Mouse (Mus musculus) heart, embryonic 13.5 days (tissue): ENCODE measurements around the gene Ndufb4. TPM values are rescaled to one million over a fixed set of nuclear protein-coding genes. Genes with fewer than 3 reads are reported as not detected.
"Not testable (repeated sequence)": the region's sequence is repeated elsewhere in the genome, so short reads cannot be mapped to it uniquely, and the experiment has no call there.

Experiments used
- ATAC-seq: fragments of 200-750 bp; cut with Nextera tagmentation; 2 replicates; pipeline ENCODE4 v1.8.0; 2017; ENCODE audit warnings: moderate TSS enrichment; ENCODE audit not compliant: insufficient number of reproducible peaks, low FRiP score, low TSS enrichment; ENCODE audit errors: extremely low read depth
- H3K27ac ChIP-seq: fragments of 300-500 bp; sonication (generic); replicated peaks from 2 replicates; pipeline ENCODE4 v1.5.1; 2015; ENCODE audit warnings: moderate library complexity, mild to moderate bottlenecking, inconsistent platforms
- H3K27me3 ChIP-seq: fragments of 300-500 bp; sonication (generic); replicated peaks from 2 replicates; pipeline ENCODE4 v1.6.1; 2015; ENCODE audit warnings: mild to moderate bottlenecking, inconsistent platforms
- H3K36me3 ChIP-seq: fragments of 300-500 bp; sonication (generic); 2 replicates; pipeline ENCODE4 v1.6.1; 2015; ENCODE audit warnings: mild to moderate bottlenecking, inconsistent platforms
- H3K4me1 ChIP-seq: fragments of 300-500 bp; sonication (generic); 2 replicates; pipeline ENCODE4 v1.6.1; 2015; ENCODE audit warnings: inconsistent platforms
- H3K4me2 ChIP-seq: fragments of 300-500 bp; sonication (generic); 2 replicates; pipeline ENCODE4 v1.6.1; 2015; ENCODE audit warnings: inconsistent platforms, mild to moderate bottlenecking, moderate library complexity
- H3K4me3 ChIP-seq: fragments of 300-500 bp; sonication (generic); 2 replicates; pipeline ENCODE4 v1.5.1; 2015; ENCODE audit warnings: moderate library complexity, mild to moderate bottlenecking, inconsistent platforms
- H3K9ac ChIP-seq: fragments of 300-500 bp; sonication (generic); 2 replicates; pipeline ENCODE4 v1.6.1; 2015; ENCODE audit warnings: inconsistent platforms, mild to moderate bottlenecking, moderate library complexity
- H3K9me3 ChIP-seq: fragments of 300-500 bp; sonication (generic); 2 replicates; pipeline ENCODE4 v1.6.1; 2016; ENCODE audit warnings: inconsistent platforms
- WGBS: fragments of 180-500 bp; shearing (Covaris S2); methylation state at CpG from one replicate; pipeline ENCODE4 v1.1.7; 2015; ENCODE audit warnings: mixed read lengths; 5-methylcytosine and 5-hydroxymethylcytosine counted together
- polyA plus RNA-seq: library from polyadenylated mRNA; unstranded; fragments of >200 nt; fragmentation: Nextera tagmentation; extraction: Ambion mirVana; gene quantifications from 2 replicates; pipeline ENCODE4 v1.2.1, GENCODE M21; 2015

Ndufb4 gene
- polyA plus RNA-seq, 1 experiment from 2014 or later = 69.4 TPM

GRCm38 (mm10) chr16:37652654-37653053 is 1.6 kb downstream of the Ndufb4 start:
- Histone ChIP-seq H3K36me3 (peaks cover 28% of the 10 kb centered on the region), H3K4me3 (peak overlapping the region; percentile 74), H3K27ac (no peak overlapping the region), H3K27me3 (no peaks in the 10 kb centered on the region), H3K9ac (peak overlapping the region; percentile 92), H3K4me1 (peaks cover 43% of the 10 kb centered on the region), H3K9me3 (no peaks in the 10 kb centered on the region), H3K4me2 (peak overlapping the region; percentile 79)
- 77% methylated on average over 5 of the region's 5 CpGs for WGBS
- no peak for ATAC-seq

GRCm38 (mm10) chr16:37651467-37651866 is 2.8 kb downstream of the Ndufb4 start:
- no peaks in the 10 kb centered on the region for H3K9me3 ChIP-seq
- H3K27me3 ChIP-seq = no peaks in the 10 kb centered on the region
- H3K4me1 ChIP-seq = peaks cover 34% of the 10 kb centered on the region
- 0 out of 2 replicates have a peak overlapping the region, but pooled peaks have one; percentile 9 for H3K4me2 ChIP-seq
- H3K9ac ChIP-seq = no peak overlapping the region
- peaks cover 40% of the 10 kb centered on the region for H3K36me3 ChIP-seq
- no peak for ATAC-seq
- 61% methylated on average over 5 of the region's 5 CpGs for WGBS
- no peak overlapping the region for H3K4me3 ChIP-seq
- 0 out of 2 replicates have a peak overlapping the region, but pooled peaks have one; percentile 30 for H3K27ac ChIP-seq

GRCm38 (mm10) chr16:37649068-37649467 is 5.2 kb downstream of the Ndufb4 start:
- Histone ChIP-seq H3K36me3 (peaks cover 61% of the 10 kb centered on the region), H3K27me3 (no peaks in the 10 kb centered on the region), H3K4me1 (peaks cover 24% of the 10 kb centered on the region), H3K4me3 (no peak overlapping the region), H3K4me2 (no peak overlapping the region), H3K27ac (no peak overlapping the region), H3K9me3 (no peaks in the 10 kb centered on the region), H3K9ac (no peak overlapping the region)
- no peak for ATAC-seq
- WGBS = 83% methylated on average over 5 of the region's 5 CpGs

GRCm38 (mm10) chr16:37647936-37648335 is 6.3 kb downstream of the Ndufb4 start:
- Histone ChIP-seq H3K4me3 (no peak overlapping the region), H3K9ac (no peak overlapping the region), H3K27me3 (no peaks in the 10 kb centered on the region), H3K27ac (no peak overlapping the region), H3K36me3 (peaks cover 61% of the 10 kb centered on the region), H3K4me2 (no peak overlapping the region), H3K4me1 (peaks cover 18% of the 10 kb centered on the region), H3K9me3 (no peaks in the 10 kb centered on the region)
- no peak for ATAC-seq
- WGBS = 80% methylated on average over 8 of the region's 8 CpGs

GRCm38 (mm10) chr16:37647067-37647466 is 7.2 kb downstream of the Ndufb4 start:
- peaks cover 58% of the 10 kb centered on the region for H3K36me3 ChIP-seq
- no peak overlapping the region for H3K27ac ChIP-seq
- 88% methylated on average over 16 of the region's 16 CpGs for WGBS
- H3K4me2 ChIP-seq = no peak overlapping the region
- H3K9ac ChIP-seq = no peak overlapping the region
- no peaks in the 10 kb centered on the region for H3K9me3 ChIP-seq
- ATAC-seq = no peak
- no peaks in the 10 kb centered on the region for H3K27me3 ChIP-seq
- H3K4me1 ChIP-seq = peaks cover 10% of the 10 kb centered on the region
- no peak overlapping the region for H3K4me3 ChIP-seq

GRCm38 (mm10) chr16:37645799-37646198 is 8.5 kb downstream of the Ndufb4 start:
- ATAC-seq = no peak
- 82% methylated on average over 3 of the region's 3 CpGs for WGBS
- peaks cover 50% of the 10 kb centered on the region for H3K36me3 ChIP-seq
- H3K4me1 ChIP-seq = no peaks in the 10 kb centered on the region; the same call in 1 of the 2 replicates
- H3K27me3 ChIP-seq = no peaks in the 10 kb centered on the region
- no peak overlapping the region for H3K4me3 ChIP-seq
- no peak overlapping the region for H3K9ac ChIP-seq
- H3K4me2 ChIP-seq = no peak overlapping the region
- H3K27ac ChIP-seq = no peak overlapping the region
- no peaks in the 10 kb centered on the region for H3K9me3 ChIP-seq

GRCm38 (mm10) chr16:37645211-37645610 is 9.0 kb downstream of the Ndufb4 start:
- H3K9me3 ChIP-seq = no peaks in the 10 kb centered on the region
- H3K4me3 ChIP-seq = no peak overlapping the region
- no peak for ATAC-seq
- H3K9ac ChIP-seq = no peak overlapping the region
- H3K4me2 ChIP-seq = no peak overlapping the region
- no peaks in the 10 kb centered on the region; the same call in 1 of the 2 replicates for H3K4me1 ChIP-seq
- WGBS = 86% methylated on average over 8 of the region's 8 CpGs
- H3K27ac ChIP-seq = no peak overlapping the region
- no peaks in the 10 kb centered on the region for H3K27me3 ChIP-seq
- peaks cover 45% of the 10 kb centered on the region for H3K36me3 ChIP-seq

- 80% methylated on average over 5 of the region's 5 CpGs for WGBS
- ATAC-seq = no peak
- H3K27ac ChIP-seq = no peak overlapping the region
- H3K9ac ChIP-seq = no peak overlapping the region
- H3K9me3 ChIP-seq = no peaks in the 10 kb centered on the region
- no peaks in the 10 kb centered on the region for H3K27me3 ChIP-seq
- H3K4me1 ChIP-seq = no peaks in the 10 kb centered on the region
- H3K4me2 ChIP-seq = no peak overlapping the region
- H3K4me3 ChIP-seq = no peak overlapping the region
- peaks cover 45% of the 10 kb centered on the region for H3K36me3 ChIP-seq
Observed at GRCm38 (mm10) chr16:37644486-37644885, 9.8 kb downstream of the Ndufb4 start.

- not testable (repeated sequence) for H3K4me3 ChIP-seq, H3K9ac ChIP-seq, H3K9me3 ChIP-seq, H3K4me1 ChIP-seq, H3K27me3 ChIP-seq, H3K27ac ChIP-seq, ATAC-seq, H3K4me2 ChIP-seq
- peaks cover 12% of the 10 kb centered on the region for H3K36me3 ChIP-seq
Observed at GRCm38 (mm10) chr16:37640522-37640921, 13.7 kb downstream of the Ndufb4 start.

- H3K9me3 ChIP-seq = no peaks in the 10 kb centered on the region
- H3K4me1 ChIP-seq = no peaks in the 10 kb centered on the region
- H3K27me3 ChIP-seq = no peaks in the 10 kb centered on the region
- H3K27ac ChIP-seq = no peak overlapping the region
- no peak overlapping the region for H3K4me3 ChIP-seq
- ATAC-seq = no peak
- no peak overlapping the region for H3K4me2 ChIP-seq
- no peak overlapping the region for H3K9ac ChIP-seq
- H3K36me3 ChIP-seq = no peaks in the 10 kb centered on the region
Observed at GRCm38 (mm10) chr16:37637802-37638201, 16.5 kb downstream of the Ndufb4 start.

- no peaks in the 10 kb centered on the region for H3K36me3 ChIP-seq
- H3K27me3 ChIP-seq = no peaks in the 10 kb centered on the region
- H3K4me1 ChIP-seq = no peaks in the 10 kb centered on the region
- 44% methylated on average over 6 of the region's 6 CpGs for WGBS
- ATAC-seq = no peak
- no peak overlapping the region for H3K27ac ChIP-seq
- H3K4me3 ChIP-seq = no peak overlapping the region
- no peak overlapping the region for H3K9ac ChIP-seq
- no peaks in the 10 kb centered on the region for H3K9me3 ChIP-seq
- no peak overlapping the region for H3K4me2 ChIP-seq
Observed at GRCm38 (mm10) chr16:37636107-37636506, 18.1 kb downstream of the Ndufb4 start.

GRCm38 (mm10) chr16:37635095-37635494 is 19.2 kb downstream of the Ndufb4 start:
- no peaks in the 10 kb centered on the region for H3K4me1 ChIP-seq
- ATAC-seq = no peak
- no peaks in the 10 kb centered on the region for H3K9me3 ChIP-seq
- no peak overlapping the region for H3K4me3 ChIP-seq
- WGBS = 75% methylated on average over 1 of the region's 1 CpGs
- no peaks in the 10 kb centered on the region for H3K27me3 ChIP-seq
- H3K9ac ChIP-seq = no peak overlapping the region
- no peak overlapping the region for H3K27ac ChIP-seq
- H3K4me2 ChIP-seq = no peak overlapping the region
- no peaks in the 10 kb centered on the region for H3K36me3 ChIP-seq
